Mouse (Mus musculus) kidney, embryonic 16.5 days (tissue): ENCODE measurements around the gene Gm39115. TPM values are rescaled to one million over a fixed set of nuclear protein-coding genes. Genes with fewer than 3 reads are reported as not detected.

Experiments used
- ATAC-seq: fragments of 200-750 bp; cut with Nextera tagmentation; 2 replicates; pipeline ENCODE4 v1.8.0; 2017; ENCODE audit warnings: moderate TSS enrichment; ENCODE audit not compliant: low FRiP score, low TSS enrichment
- H3K27ac ChIP-seq: fragments of 300-500 bp; sonication (generic); 2 replicates; pipeline ENCODE4 v1.5.1; 2014; ENCODE audit warnings: low read length
- H3K27me3 ChIP-seq: fragments of 300-500 bp; sonication (generic); 2 replicates; pipeline ENCODE4 v1.6.1; 2014; ENCODE audit warnings: low read length, control low read depth, mixed read lengths; ENCODE audit not compliant: insufficient read depth
- H3K36me3 ChIP-seq: fragments of 300-500 bp; sonication (generic); 2 replicates; pipeline ENCODE4 v1.6.1; 2014; ENCODE audit warnings: low read length, control low read depth, mixed read lengths; ENCODE audit not compliant: insufficient read depth
- H3K4me1 ChIP-seq: fragments of 300-500 bp; sonication (generic); 2 replicates; pipeline ENCODE4 v1.6.1; 2014; ENCODE audit warnings: low read length, control low read depth, mixed read lengths; ENCODE audit not compliant: insufficient read depth
- H3K4me2 ChIP-seq: fragments of 300-500 bp; sonication (generic); replicated peaks from 2 replicates; pipeline ENCODE4 v1.6.1; 2014; ENCODE audit warnings: low read depth, low read length
- H3K4me3 ChIP-seq: fragments of 300-500 bp; sonication (generic); 2 replicates; pipeline ENCODE4 v1.5.1; 2014; ENCODE audit warnings: mild to moderate bottlenecking, low read length
- H3K9ac ChIP-seq: fragments of 300-500 bp; sonication (generic); replicated peaks from 2 replicates; pipeline ENCODE4 v1.6.1; 2014; ENCODE audit warnings: low read length
- H3K9me3 ChIP-seq: fragments of 300-500 bp; sonication (generic); 2 replicates; pipeline ENCODE4 v1.6.1; 2016; ENCODE audit warnings: low read length, control low read depth
- WGBS: fragments of 180-500 bp; shearing (Covaris S2); extraction: QIAGEN DNeasy Blood & Tissue Kit; methylation state at CpG from one replicate; pipeline ENCODE4 v1.1.7; 2014; 5-methylcytosine and 5-hydroxymethylcytosine counted together
- polyA plus RNA-seq: library from polyadenylated mRNA; unstranded; fragments of >200 nt; fragmentation: Nextera tagmentation; extraction: Ambion mirVana; gene quantifications from 2 replicates; pipeline ENCODE4 v1.2.1, GENCODE M21; 2015

The Gm39115 gene
- polyA plus RNA-seq, 1 experiment from 2014 or later, result not detected

DNA sequence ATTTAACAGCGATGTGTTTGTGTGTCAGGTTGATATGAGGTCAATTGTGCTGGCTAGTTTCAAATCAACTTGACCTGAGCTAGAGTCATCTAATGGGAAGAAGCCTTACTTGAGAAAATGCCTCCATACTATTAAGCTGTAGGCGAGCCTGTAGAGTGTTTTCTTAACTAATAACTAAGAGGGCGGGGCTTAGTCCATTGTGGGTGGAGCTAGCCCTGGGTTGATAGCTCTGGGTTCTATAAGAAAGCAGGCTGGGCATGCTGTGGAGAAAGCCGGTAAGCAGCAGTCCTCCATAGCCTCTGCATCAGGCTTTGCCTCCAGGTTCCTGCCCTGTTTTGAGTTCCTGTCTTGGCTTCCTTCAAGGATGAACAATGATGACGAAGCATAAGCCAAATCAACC, 31.1 kb downstream of the Gm39115 start:
- Histone ChIP-seq H3K27me3 (no peaks in the 10 kb centered on the region), H3K27ac (no peak overlapping the region), H3K4me3 (no peak overlapping the region), H3K36me3 (no peaks in the 10 kb centered on the region), H3K9me3 (no peaks in the 10 kb centered on the region), H3K4me1 (no peaks in the 10 kb centered on the region), H3K4me2 (no peak overlapping the region), H3K9ac (no peak overlapping the region)
- 53% methylated on average over 5 of the region's 5 CpGs for WGBS
- ATAC-seq, result no peak

DNA sequence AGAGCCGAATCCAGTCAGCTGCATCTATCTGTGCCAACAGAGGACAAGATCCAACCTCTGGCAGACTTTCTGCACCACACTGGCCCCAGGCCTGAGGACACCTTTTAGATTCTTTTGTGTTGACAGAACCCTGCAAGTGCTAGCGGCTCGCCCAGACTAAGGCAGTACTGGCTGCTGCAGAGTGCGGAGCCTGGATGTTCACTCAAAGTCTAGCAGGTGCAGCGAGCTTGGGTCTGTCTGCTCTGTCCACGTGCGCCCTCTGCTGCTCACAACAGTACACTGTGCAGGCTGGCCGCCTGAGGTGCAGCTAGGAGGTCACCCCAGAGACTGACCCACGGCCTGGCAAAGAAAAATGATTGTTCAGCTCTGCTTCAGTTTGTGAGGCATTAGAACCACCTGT, 38.1 kb downstream of the Gm39115 start:
- no peak overlapping the region for H3K27ac ChIP-seq
- no peak overlapping the region for H3K9ac ChIP-seq
- no peaks in the 10 kb centered on the region for H3K36me3 ChIP-seq
- no peak overlapping the region for H3K4me2 ChIP-seq
- H3K4me3 ChIP-seq, result no peak overlapping the region
- H3K4me1 ChIP-seq, result peaks cover 14% of the 10 kb centered on the region
- H3K9me3 ChIP-seq, result no peaks in the 10 kb centered on the region
- 11% methylated on average over 9 of the region's 9 CpGs for WGBS
- H3K27me3 ChIP-seq, result peaks cover 49% of the 10 kb centered on the region
- ATAC-seq, result peak; percentile 69

DNA sequence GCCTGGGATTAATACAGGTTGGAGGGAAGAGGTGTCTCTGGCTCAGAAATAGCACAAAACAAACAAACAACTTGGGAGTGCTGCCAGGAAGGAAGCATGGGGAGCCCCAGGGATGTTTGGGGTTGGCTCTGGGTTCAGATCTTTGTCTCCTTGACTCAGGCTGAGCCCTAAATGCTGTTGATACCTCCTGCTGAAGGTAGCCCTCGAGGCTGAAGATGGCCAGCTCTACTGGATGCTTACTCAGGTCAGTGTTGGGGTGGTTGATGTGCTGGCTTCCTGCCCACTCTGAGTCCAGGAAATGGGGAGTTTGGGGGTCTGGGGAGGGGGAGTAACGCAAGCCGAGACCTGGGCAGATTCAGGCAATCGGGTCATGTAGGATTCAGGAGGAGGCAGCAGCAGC, 39.1 kb downstream of the Gm39115 start:
- no peaks in the 10 kb centered on the region for H3K36me3 ChIP-seq
- no peak overlapping the region for H3K4me2 ChIP-seq
- peaks cover 14% of the 10 kb centered on the region for H3K4me1 ChIP-seq
- no peak overlapping the region for H3K4me3 ChIP-seq
- H3K27me3 ChIP-seq, result peaks cover 55% of the 10 kb centered on the region
- no peak for ATAC-seq
- no peak overlapping the region for H3K27ac ChIP-seq
- no peaks in the 10 kb centered on the region for H3K9me3 ChIP-seq
- WGBS, result 51% methylated on average over 4 of the region's 4 CpGs
- H3K9ac ChIP-seq, result no peak overlapping the region

DNA sequence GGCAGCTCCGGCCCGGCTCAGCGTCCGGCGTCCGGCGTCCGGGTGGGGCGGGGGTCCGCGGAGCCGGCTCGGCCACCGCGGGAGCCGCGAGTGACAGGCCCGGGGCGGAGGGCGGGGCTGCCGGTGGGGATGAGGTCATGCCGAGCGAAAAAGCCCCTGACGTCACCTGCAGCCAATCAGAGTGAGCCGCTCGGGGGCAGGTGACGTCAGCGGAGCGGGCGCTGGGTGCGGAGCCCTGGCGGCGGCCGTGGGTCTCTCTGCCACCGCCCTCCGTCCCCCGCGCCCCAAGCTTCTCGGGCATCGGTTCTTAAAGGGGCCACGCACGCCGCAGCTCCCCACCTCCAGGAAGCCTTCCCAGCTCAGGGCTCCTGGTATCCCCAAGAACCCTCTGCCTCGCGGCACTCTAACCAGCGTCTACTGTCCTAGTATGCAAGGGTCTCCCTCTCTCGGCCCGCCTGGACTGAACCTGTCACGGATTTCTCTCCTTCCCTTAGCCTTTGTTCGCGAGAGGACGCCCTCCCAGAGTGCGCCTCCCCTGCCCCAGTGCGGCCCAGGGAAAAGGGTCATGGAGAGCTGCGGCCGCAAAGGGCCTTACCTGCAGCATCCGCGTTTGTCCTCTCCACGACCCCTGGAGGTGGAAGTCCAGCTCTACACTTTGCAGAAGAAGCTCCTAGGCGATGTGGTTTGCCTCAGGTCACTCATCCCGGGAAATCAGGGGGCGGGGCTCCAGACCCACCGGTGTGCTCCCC, 40.5 kb downstream of the Gm39115 start, which contains the start of gene Dusp8:
Dusp8 (minus strand) TSS at position 661 of the 749 bp plus-strand sequence.
- WGBS, result under 1% methylated on average over 41 of the region's 63 CpGs
- Histone ChIP-seq H3K9ac (peak within 1 kb of the TSS; percentile 81), H3K27me3 (peaks cover 55% of the 10 kb centered on the region), H3K36me3 (no peaks in the 10 kb centered on the region), H3K4me1 (peaks cover 14% of the 10 kb centered on the region), H3K27ac (no peak within 1 kb of the TSS), H3K4me2 (peak within 1 kb of the TSS; percentile 98), H3K9me3 (no peaks in the 10 kb centered on the region), H3K4me3 (peak within 1 kb of the TSS; percentile 73)
- ATAC-seq, result peak; percentile 81

DNA sequence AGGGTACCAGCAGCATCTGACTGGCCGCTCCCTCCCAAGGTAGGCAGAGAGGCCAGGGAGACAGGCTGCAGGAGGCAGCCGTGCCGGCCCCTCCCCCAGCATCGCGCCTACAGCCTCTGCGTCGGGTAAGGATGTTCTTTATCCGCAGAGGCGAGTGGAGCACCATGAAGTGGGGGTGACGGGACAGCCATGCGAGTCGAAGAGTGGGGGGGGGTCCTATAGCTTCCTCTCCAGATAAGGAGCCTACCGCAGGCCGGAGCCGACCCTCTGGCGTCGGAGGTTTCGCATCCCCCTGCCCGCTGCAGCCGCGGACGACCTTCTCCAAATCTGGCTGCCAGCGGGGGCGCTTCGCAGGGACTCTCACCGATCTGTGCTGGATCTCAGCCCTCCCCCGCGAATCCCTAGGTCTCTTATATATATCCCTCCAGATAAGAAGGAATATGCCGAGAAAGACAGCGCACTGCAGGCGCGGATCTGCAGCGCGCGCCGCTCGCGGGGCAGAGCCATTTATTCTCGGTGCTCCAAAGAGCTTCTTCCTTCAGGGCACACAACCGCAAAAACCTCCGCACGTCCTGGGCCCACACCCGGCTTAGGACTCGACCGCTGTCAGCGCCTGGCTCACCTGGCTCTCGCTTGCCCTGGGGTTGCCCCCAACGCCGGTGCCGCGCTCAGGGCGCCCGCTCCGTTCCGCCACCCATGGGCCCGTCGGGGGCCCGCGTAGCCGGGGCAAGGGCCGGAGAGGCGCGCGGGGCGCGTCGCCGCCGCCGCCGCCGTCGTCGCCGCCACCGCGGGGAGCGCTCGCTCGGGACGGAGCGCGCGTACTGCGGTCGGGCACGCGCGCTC, 41.3 kb downstream of the Gm39115 start:
- ATAC-seq, result peak; percentile 19; the same call in 1 of the 2 replicates
- H3K36me3 ChIP-seq, result no peaks in the 10 kb centered on the region
- H3K4me3 ChIP-seq, result peak overlapping the region; percentile 73
- peak overlapping the region; percentile 81 for H3K9ac ChIP-seq
- H3K4me1 ChIP-seq, result peaks cover 14% of the 10 kb centered on the region
- no peak overlapping the region for H3K27ac ChIP-seq
- WGBS, result under 1% methylated on average over 78 of the region's 89 CpGs
- peak overlapping the region; percentile 98 for H3K4me2 ChIP-seq
- peaks cover 55% of the 10 kb centered on the region for H3K27me3 ChIP-seq
- no peaks in the 10 kb centered on the region for H3K9me3 ChIP-seq

DNA sequence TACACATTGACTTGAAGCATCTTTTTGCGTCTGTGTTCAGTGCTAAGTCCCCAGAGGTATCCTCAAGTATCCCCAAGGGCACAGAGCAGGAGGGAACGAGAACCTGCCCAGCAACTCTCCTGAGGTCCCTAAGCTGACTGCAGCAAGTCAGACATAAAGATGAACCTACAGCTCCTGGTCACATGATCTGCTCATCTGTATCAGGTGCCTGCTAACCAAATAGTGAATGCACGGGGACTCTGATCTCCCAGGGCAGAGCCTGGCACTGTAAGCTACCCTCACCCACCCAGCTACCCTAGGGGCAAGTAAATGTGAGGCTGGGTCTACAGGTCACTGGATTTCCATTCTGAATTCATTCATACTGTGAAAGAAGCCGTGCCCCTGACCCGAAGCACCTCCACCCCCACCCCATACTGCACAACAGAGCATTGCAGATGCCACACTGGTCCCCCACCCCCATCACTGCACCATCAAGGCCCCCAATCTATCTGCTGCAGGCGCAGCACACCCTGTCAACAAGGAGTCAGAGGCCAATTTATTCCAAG, 42.1 kb downstream of the Gm39115 start:
- Histone ChIP-seq H3K9ac (no peak overlapping the region), H3K36me3 (no peaks in the 10 kb centered on the region), H3K27ac (no peak overlapping the region), H3K4me3 (peak overlapping the region; percentile 73), H3K9me3 (no peaks in the 10 kb centered on the region), H3K27me3 (peaks cover 55% of the 10 kb centered on the region), H3K4me2 (peak overlapping the region; percentile 98), H3K4me1 (peaks cover 20% of the 10 kb centered on the region)
- 27% methylated on average over 6 of the region's 6 CpGs for WGBS
- no peak for ATAC-seq

DNA sequence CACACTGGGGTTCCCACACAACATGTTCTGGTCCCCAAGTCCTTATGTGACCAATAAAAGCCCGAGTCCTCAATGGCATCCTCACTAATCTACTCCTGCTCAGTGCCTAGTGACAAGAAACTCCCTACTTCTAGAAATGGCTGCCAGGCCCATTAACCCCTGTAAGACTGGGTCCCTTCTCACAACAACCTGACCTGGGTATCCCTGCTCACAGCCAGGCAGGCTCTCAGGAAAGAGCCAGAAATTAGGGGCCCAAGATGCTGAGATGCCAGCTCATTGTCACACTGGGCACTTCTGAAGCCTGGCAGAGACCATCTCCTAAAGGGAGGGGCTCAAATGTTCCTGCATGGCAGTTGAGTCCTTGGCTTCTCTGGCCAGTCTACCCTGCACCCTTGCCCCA, 42.8 kb downstream of the Gm39115 start:
- Histone ChIP-seq H3K9ac (no peak overlapping the region), H3K36me3 (no peaks in the 10 kb centered on the region), H3K9me3 (no peaks in the 10 kb centered on the region), H3K4me2 (no peak overlapping the region), H3K27ac (no peak overlapping the region), H3K27me3 (peaks cover 55% of the 10 kb centered on the region), H3K4me3 (no peak overlapping the region), H3K4me1 (peaks cover 23% of the 10 kb centered on the region)
- 52% methylated on average over 1 of the region's 1 CpGs for WGBS
- no peak for ATAC-seq

DNA sequence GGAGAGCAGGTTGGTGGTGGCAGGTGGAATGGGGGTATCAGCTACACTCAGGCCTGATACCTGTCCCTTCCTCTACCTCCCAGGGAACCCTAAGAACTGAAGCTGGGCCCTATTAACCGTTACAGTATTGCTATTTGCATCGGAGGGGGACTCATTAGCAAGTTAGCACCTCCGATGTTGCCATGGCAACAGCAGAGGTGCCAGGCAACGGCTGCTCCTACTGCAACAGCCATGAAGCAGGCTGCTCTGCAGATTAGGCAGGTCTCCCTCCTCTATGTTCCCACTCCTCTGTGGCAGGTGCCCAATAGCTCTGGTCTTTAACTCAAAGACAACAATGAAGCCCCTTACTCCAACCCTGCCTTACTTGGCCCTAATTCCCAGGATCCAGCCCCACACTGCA, 44.0 kb downstream of the Gm39115 start:
- no peak for ATAC-seq
- Histone ChIP-seq H3K27me3 (peaks cover 46% of the 10 kb centered on the region), H3K27ac (no peak overlapping the region), H3K4me1 (peaks cover 23% of the 10 kb centered on the region), H3K4me3 (no peak overlapping the region), H3K4me2 (no peak overlapping the region), H3K9ac (no peak overlapping the region), H3K36me3 (no peaks in the 10 kb centered on the region), H3K9me3 (no peaks in the 10 kb centered on the region)
- WGBS, result 9% methylated on average over 4 of the region's 4 CpGs

DNA sequence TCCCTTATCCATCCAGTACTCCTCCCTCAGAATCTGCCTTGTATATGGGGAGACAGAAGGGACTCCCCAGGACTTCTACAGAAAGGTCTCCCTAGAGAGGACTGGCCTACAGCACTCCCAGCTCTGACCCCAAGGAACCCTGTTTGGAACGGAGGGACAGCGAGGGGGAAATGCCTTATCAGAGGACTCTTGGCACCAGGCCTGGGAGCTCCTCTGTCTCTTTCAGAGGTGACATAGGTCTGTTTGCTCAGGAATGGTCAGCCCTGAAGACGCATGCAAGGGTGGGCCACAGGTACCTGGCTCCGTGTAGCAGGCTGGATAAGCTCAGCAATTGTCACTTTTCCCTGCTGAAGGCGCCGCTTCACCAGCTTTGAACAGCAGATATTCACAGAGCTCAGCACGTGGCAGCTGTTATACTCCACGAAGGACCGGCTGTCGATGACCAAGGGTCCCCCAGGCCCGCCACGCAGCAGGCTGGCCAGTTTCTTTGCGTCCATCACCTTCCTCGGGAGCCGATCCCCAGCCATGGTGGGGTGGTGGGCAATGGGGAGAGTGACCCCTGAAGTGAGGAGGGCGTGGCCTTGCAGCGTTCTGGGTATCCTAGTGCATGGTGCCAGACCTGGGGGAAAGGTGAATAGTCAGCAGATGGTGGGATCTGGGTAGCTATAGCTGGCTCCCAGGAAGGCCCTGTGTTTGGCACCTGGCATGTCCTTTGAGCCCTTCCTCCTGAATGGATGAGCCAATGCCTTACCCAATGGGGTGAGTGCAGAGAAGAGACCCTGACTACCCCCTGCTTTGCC, 46.0 kb downstream of the Gm39115 start:
- peaks cover 27% of the 10 kb centered on the region for H3K27me3 ChIP-seq
- WGBS, result 61% methylated on average over 17 of the region's 17 CpGs
- peaks cover 16% of the 10 kb centered on the region for H3K4me1 ChIP-seq
- no peak overlapping the region for H3K4me2 ChIP-seq
- no peaks in the 10 kb centered on the region for H3K36me3 ChIP-seq
- H3K27ac ChIP-seq, result no peak overlapping the region
- ATAC-seq, result no peak
- H3K4me3 ChIP-seq, result no peak overlapping the region
- no peak overlapping the region for H3K9ac ChIP-seq
- no peaks in the 10 kb centered on the region for H3K9me3 ChIP-seq
